Mouse (Mus musculus) hindbrain, embryonic 16.5 days (tissue): ENCODE measurements around the gene Glis2. TPM values are rescaled to one million over a fixed set of nuclear protein-coding genes. Genes with fewer than 3 reads are reported as not detected.

Experiments used
- ATAC-seq: fragments of 200-750 bp; cut with Nextera tagmentation; 2 replicates; pipeline ENCODE4 v1.8.0; 2017; ENCODE audit warnings: moderate TSS enrichment, moderate library complexity
- H3K27ac ChIP-seq: fragments of 300-500 bp; sonication (generic); 2 replicates; pipeline ENCODE4 v1.5.1; 2014; ENCODE audit warnings: low read depth, mild to moderate bottlenecking, control low read depth, low read length, moderate library complexity
- H3K27me3 ChIP-seq: fragments of 300-500 bp; sonication (generic); replicated peaks from 2 replicates; pipeline ENCODE4 v1.6.1; 2014; ENCODE audit warnings: low read length; ENCODE audit not compliant: control insufficient read depth, insufficient read depth
- H3K36me3 ChIP-seq: fragments of 300-500 bp; sonication (generic); 2 replicates; pipeline ENCODE4 v1.6.1; 2014; ENCODE audit warnings: mild to moderate bottlenecking, low read length, moderate library complexity, mixed read lengths; ENCODE audit not compliant: control insufficient read depth, insufficient read depth
- H3K4me1 ChIP-seq: fragments of 300-500 bp; sonication (generic); 2 replicates; pipeline ENCODE4 v1.6.1; 2014; ENCODE audit warnings: low read depth, low read length; ENCODE audit not compliant: control insufficient read depth, insufficient read depth
- H3K4me2 ChIP-seq: fragments of 300-500 bp; sonication (generic); 2 replicates; pipeline ENCODE4 v1.6.1; 2014; ENCODE audit warnings: mild to moderate bottlenecking, low read length, control low read depth, moderate library complexity
- H3K4me3 ChIP-seq: fragments of 300-500 bp; sonication (generic); 2 replicates; pipeline ENCODE4 v1.5.1; 2014; ENCODE audit warnings: mild to moderate bottlenecking, low read length, control low read depth, moderate library complexity
- H3K9ac ChIP-seq: fragments of 300-500 bp; sonication (generic); 2 replicates; pipeline ENCODE4 v1.6.1; 2014; ENCODE audit warnings: low read depth, mild to moderate bottlenecking, control low read depth, low read length, moderate library complexity
- H3K9me3 ChIP-seq: fragments of 300-500 bp; sonication (generic); 2 replicates; pipeline ENCODE4 v1.6.1; 2014; ENCODE audit warnings: mild to moderate bottlenecking, low read length, moderate library complexity; ENCODE audit not compliant: control insufficient read depth
- WGBS: fragments of 180-500 bp; shearing (Covaris S2); extraction: QIAGEN DNeasy Blood & Tissue Kit; methylation state at CpG from one replicate; pipeline ENCODE4 v1.1.7; 2014; 5-methylcytosine and 5-hydroxymethylcytosine counted together
- polyA plus RNA-seq: library from polyadenylated mRNA; unstranded; fragments of >200 nt; fragmentation: Nextera tagmentation; extraction: Ambion mirVana; gene quantifications from 2 replicates; pipeline ENCODE4 v1.2.1, GENCODE M21; 2015

The Glis2 gene
- polyA plus RNA-seq, 1 experiment from 2014 or later: 14.2 TPM

- Histone ChIP-seq H3K4me2 (no peak overlapping the region), H3K4me3 (no peak overlapping the region), H3K36me3 (peaks cover 10% of the 10 kb centered on the region; the same call in 1 of the 2 replicates), H3K9ac (no peak overlapping the region), H3K27me3 (no peaks in the 10 kb centered on the region), H3K9me3 (no peaks in the 10 kb centered on the region), H3K27ac (no peak overlapping the region), H3K4me1 (no peaks in the 10 kb centered on the region)
- WGBS: 22% methylated on average over 3 of the region's 3 CpGs
- peak; percentile 93 for ATAC-seq
These were observed 72.8 kb downstream of the Glis2 start for GRCm38 (mm10) chr16:4667190-4667808.

GRCm38 (mm10) chr16:4670317-4670716 lies 75.8 kb downstream of the Glis2 start:
- H3K4me1 ChIP-seq: no peaks in the 10 kb centered on the region
- WGBS: 87% methylated on average over 5 of the region's 5 CpGs
- no peak overlapping the region for H3K9ac ChIP-seq
- H3K36me3 ChIP-seq: peaks cover 13% of the 10 kb centered on the region; the same call in 1 of the 2 replicates
- no peak overlapping the region for H3K4me3 ChIP-seq
- no peak overlapping the region for H3K27ac ChIP-seq
- H3K27me3 ChIP-seq: no peaks in the 10 kb centered on the region
- H3K4me2 ChIP-seq: no peak overlapping the region
- no peak for ATAC-seq
- no peaks in the 10 kb centered on the region for H3K9me3 ChIP-seq

GRCm38 (mm10) chr16:4674091-4674490 lies 79.6 kb downstream of the Glis2 start:
- no peak overlapping the region for H3K27ac ChIP-seq
- H3K9me3 ChIP-seq: no peaks in the 10 kb centered on the region
- H3K27me3 ChIP-seq: no peaks in the 10 kb centered on the region
- H3K4me3 ChIP-seq: no peak overlapping the region
- no peak overlapping the region for H3K9ac ChIP-seq
- H3K4me1 ChIP-seq: peaks cover 9% of the 10 kb centered on the region
- no peak for ATAC-seq
- 0 out of 2 replicates have a peak, but pooled peaks cover 2% of the 10 kb centered on the region for H3K36me3 ChIP-seq
- 85% methylated on average over 4 of the region's 4 CpGs for WGBS
- no peak overlapping the region for H3K4me2 ChIP-seq

Other genes with a start within 250 kb of the Glis2 start
- gene Adcy9, start 174.2 kb upstream of the Glis2 start, polyA plus RNA-seq: 4.0 and 5.0 TPM in 2 replicates
- 16.3 and 27.7 TPM in 2 replicates for gene Srl, start 52.9 kb upstream of the Glis2 start, polyA plus RNA-seq
- 8.5 and 10.6 TPM in 2 replicates for gene Tfap4, start 34.9 kb upstream of the Glis2 start, polyA plus RNA-seq
- 139 and 150 TPM in 2 replicates for gene Pam16, start 30.3 kb downstream of the Glis2 start, polyA plus RNA-seq
- 6.0 and 7.0 TPM in 2 replicates for gene Vasn, start 45.2 kb downstream of the Glis2 start, polyA plus RNA-seq
- 70.6 and 71.9 TPM in 2 replicates for gene Dnaja3, start 45.3 kb downstream of the Glis2 start, polyA plus RNA-seq
- gene Coro7, start 85.1 kb downstream of the Glis2 start, polyA plus RNA-seq: 32.1 and 36.6 TPM in 2 replicates
- 53.7 and 58.2 TPM in 2 replicates for gene Nmral1, start 124.6 kb downstream of the Glis2 start, polyA plus RNA-seq
- 107 and 121 TPM in 2 replicates for gene Hmox2, start 131.6 kb downstream of the Glis2 start, polyA plus RNA-seq
- gene Cdip1, start 195.6 kb downstream of the Glis2 start, polyA plus RNA-seq: 137 and 143 TPM in 2 replicates
- gene 4930562C15Rik, start 240.7 kb downstream of the Glis2 start, polyA plus RNA-seq: 0.13 and 0.19 TPM in 2 replicates